Mouse (Mus musculus): ENCODE results near the gene Ipcef1. TPM values are rescaled to one million over a fixed set of nuclear protein-coding genes. Genes with fewer than 3 reads are reported as not detected.
"Not testable (repeated sequence)": the region's sequence is repeated elsewhere in the genome, so short reads cannot be mapped to it uniquely, and the experiment has no call there.

Gene Ipcef1
- total RNA-seq, 2 experiments from 2014 or later, result 9.5 to 12.1 TPM

DNA sequence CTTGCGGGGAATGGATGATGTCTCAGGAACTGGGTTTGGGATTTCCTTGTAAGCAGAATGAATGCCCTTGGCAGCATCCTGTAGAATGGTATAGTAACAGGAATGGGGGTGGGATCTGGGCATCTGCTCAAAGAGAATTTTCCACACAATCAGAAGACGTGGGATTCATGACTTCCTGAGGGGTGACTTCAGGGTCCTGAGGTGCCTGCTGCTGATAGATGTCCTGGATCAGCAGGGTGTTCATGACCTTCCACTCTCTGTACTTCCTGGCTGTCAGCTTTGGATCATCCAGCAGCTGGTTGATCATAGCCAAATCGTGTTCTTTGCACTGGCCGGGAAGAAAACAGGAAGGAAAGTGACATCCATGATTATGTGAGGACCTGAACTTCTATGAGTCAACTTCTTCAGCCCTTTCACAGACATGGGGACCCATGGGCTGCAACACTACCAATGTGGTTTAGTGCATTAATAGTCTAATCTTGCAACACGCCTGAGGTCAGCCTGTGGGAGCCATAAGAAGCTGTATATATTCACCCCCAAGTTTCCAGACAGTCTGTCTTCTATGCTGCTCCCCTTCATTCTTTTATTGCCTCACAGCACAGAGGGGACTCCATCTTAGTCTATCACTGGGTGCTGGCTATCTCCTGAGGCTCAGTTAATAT, 161.8 kb downstream of the Ipcef1 start:
- DNase-seq (ENCODE audit: low spot score in 2 of 2), result no peak

DNA sequence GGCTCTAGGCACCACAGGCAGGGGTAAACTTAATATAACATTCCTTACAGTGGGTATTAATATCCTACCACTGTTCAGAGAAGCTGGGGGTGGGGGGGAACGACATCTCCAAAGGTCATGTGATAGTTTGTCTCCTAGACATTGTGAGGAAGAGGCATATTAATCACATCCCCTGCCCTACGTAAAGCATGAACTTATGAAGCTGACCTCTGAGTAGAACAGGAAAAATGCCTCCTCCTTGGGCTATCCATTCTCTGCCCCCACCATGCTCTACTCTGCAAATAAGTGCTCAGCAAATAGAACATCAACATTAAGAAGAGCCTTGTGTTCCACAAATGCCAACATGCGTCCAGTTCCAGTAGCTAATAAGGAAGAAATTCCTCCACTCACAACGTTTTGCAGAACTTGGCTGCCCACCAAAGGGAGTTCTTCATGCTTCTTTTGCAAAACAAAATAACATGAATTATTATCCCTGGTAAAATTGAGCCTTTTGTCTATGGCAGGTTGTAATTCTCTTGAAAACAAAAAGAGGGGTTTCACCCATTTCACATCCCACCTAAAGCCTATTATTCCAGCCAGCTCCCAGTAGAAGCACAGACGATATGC, 162.5 kb downstream of the Ipcef1 start:
- no peak for DNase-seq (ENCODE audit: low spot score in 2 of 2)

DNA sequence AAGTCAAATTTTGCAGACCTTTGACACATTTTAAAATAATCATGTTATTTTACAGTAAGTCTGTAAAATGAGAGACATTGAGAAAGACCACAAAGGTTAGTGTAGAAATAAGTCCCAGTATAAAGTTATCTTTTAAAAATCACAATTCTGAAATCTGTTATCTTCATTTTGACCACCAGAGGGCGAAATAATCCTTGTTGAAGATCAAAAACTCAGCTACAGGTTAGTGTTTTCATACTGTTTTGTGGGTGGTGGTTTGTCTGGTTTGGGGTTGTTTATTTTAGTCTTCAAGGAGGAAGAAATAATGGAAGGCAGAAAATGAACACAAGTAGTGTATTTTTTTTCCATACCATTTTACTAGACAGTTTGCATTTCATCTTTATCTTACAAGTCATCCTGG, 166.8 kb downstream of the Ipcef1 start:
- DNase-seq (ENCODE audit: low spot score in 2 of 2), result no peak

DNA sequence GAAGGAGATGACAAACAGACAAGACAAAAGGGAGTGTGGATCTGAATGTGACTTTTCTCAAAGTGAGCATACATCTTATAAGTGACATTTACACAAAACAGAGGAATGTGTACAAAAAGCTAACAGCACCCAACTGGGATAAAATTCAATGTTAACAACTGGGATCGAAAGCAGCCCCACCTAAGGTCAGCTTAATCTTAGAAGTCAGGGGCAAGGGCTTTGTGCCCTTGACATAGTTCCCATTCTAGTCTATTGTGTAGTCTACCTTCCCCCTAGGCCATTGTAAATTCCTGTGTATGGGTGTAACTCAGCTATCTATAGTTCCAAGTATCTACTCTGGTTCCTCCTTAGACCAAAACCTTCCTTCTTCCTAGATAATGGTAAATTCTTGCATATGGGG, 170.2 kb downstream of the Ipcef1 start:
- DNase-seq (ENCODE audit: low spot score in 2 of 2), result not testable (repeated sequence)

DNA sequence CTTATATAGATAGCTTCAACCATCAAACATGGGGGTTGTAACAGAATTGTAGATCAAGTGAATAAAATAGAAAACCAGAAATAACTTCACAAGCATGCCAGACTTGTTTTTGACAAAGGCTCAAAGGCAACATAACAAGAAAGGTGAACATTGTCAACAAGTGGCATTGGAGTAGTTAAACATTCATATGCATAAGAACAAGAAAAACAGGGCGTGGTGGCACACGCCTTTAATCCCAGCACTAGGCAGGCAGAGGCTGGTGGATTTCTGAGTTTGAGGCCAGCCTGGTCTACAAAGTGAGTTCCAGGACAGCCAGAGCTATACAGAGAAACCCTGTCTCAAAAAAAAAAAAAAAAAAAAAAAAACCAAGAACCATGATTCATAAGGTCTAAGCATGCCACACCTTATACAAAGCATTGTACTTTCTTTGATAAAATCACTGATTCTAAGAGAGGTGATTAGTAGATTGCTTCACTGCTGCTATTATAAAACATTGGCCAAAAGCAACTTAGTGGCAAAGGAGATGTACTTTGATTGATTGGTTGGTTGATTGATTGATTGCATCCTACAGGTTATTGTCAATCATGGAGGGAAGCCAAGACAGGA, 173.9 kb downstream of the Ipcef1 start:
- DNase-seq (ENCODE audit: low spot score in 2 of 2), result no peak

DNA sequence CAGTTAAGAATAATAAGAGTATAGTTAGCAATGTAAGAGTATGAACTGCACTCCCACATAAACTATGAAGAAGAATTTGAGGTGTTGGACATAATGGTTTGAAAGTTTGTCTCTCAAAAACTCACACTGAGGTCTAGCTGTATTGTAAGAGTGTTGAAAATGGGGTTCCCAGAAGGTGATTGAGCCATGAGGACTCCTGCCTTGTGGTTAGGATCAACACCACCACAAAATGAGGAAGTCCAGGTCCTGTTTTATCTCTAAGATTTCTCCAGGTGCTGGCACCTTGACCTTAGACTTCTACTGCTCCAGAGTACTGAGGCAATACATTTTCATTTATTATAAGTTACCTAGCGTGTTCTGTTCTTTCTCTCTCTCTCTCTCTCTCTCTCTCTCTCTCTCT, 178.4 kb downstream of the Ipcef1 start:
- DNase-seq (ENCODE audit: low spot score in 2 of 2), result no peak

DNA sequence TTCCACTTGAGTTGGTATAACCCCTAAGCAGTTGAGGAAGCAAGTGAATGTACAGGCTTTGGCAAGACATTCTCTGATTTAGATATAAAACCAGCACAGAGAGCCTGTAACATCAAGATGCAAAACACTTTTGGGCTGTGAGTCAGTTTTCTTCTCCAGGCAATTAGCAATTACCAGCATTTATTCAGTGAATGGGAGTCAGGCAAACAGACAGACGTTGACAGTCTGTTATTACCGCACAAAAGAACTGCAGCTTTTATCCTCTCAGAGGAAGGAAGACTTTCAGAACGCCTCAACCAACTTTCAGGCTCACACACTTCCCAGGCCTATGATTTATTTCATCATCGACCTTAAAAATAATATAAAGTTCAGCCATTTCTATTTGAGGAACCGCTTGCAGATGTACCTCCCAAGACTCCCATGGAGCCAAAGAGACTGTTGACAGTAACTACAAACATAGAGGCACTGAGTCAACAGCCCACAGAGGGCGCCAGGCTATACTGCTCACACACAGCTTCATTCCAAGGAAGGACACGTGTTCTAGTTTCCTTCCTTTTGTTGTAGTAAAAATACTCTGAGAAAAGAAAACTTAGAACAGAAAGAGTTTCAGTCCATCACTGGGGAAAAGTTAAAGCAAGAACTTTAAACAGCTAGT, 180.7 kb downstream of the Ipcef1 start:
- no peak for DNase-seq (ENCODE audit: low spot score in 2 of 2)

DNA sequence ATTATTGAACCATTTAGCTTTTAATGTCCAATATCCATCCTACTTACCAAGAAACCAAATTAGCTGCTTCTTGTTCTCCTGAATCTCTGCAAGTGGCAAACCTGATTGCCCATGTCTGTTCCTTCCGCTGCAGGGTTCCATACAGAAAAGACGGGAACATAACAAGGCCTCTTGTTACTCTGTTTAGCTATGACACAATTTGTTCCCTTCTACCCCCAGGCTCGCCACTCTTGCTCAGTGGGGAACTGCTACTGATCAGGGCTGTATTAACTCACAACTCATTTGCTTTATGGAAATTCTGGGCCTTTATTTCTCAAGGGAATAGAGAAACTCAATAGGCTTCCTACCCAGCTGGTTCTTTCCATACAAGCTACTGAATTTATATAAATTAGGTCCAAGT, 196.5 kb downstream of the Ipcef1 start:
- no peak for DNase-seq (ENCODE audit: low spot score in 2 of 2)

DNA sequence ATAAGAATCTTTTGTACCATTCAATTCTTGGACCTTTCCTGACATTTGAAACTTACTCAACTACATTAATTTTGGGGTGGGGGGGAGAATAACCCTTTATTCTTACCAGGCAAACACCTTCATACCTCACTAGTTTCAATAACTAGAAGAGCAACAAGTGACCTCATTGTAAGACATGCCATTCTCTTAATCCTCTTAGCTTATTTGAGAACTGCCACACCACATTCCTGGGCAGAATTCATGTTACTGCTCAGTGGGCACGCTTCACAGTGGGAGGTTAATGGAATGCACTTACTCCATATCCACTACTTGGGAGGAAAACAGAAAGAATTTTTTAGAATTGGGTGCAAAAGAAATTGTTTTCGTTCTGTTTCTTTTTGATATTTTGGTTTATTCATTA, 203.4 kb downstream of the Ipcef1 start:
- no peak for DNase-seq (ENCODE audit: low spot score in 2 of 2)

DNA sequence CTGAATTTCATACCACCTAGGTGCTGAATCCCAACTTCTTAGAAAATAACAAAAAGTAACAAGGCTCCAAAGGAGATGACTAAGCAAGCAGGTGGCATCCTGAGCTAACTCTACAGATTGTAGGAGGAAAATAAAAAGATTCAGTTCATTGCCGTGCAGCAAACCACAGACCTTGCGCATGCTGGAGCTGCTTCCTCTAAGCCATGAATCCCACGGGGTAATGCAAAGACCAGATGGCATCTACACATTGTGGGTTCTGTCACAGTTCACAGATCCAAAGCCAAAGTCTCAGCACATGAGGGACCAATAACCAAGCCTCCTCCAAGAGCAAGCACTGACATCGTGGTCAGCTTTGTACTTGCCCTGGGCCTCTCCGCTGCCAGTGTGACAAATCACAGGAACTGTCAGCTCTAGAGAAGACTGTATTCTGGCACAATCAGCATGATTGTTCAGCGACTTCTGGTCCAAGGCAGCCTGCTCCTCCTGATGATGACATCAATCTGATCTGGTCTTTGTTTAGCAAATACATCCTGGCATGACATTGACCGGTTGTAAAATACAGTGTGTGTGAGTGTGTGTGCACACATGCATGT, 204.0 kb downstream of the Ipcef1 start:
- DNase-seq (ENCODE audit: low spot score in 2 of 2), result no peak

DNA sequence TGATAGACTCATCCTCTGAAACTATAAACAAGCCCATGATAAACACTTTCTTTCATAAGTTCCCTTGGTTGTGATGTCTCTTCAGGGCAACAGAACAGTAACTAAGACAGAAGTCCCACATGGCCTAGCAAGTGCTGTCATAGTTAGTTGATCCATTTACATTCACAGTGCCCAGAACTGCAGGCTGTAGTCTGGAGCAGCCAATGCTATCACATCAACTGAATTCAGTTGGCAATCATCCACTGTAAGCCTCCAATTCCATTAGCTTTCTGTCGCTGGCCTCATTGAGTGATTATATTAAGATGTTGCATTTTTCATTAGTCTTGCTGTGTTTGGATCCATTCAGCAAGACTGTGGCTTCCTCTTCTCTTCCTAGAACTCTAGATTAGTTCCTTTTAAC, 206.0 kb downstream of the Ipcef1 start:
- no peak for DNase-seq (ENCODE audit: low spot score in 2 of 2)

DNA sequence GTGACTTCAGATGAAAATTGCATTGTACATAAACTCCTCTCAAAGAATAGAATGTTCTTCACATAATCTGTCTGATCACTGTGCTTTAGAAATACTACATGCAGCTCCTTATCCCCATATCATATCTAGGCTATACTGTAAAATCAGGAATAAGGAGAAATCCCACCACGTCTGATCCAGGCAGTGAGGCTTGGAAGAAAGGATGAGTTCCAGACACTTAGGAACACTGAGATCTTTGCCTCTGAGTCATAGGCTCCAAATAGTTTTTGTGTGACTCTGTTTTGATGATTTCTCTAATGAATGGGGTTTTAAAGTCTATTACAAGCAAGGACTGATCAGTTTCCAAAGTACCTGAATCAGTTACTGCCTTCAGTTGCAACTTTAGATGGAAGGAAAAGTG, 210.1 kb downstream of the Ipcef1 start:
- DNase-seq (ENCODE audit: low spot score in 2 of 2), result no peak

Other genes starting within 250 kb of the Ipcef1 start
- 1 to 10 TPM; 6.6 to 7.0 TPM for gene Cnksr3, start 159.8 kb upstream of the Ipcef1 start, total RNA-seq (2021)